Mouse (Mus musculus) thymus, adult 2 months (tissue): Measurements from ENCODE around the gene Rpl3l.

Source experiments
- CTCF ChIP-seq: fragments of 200-500 bp; IDR thresholded peaks from 2 replicates; pipeline ENCODE4 v1.5.1; 2012; ENCODE audit warnings: mild to moderate bottlenecking, control low read depth, low read length, moderate library complexity, borderline replicate concordance; ENCODE audit not compliant: control insufficient read depth, poor library complexity, insufficient read depth; ENCODE audit errors: extremely low read depth
- POLR2A ChIP-seq: fragments of 200-500 bp; IDR thresholded peaks from 2 replicates; pipeline ENCODE4 v1.6.1; 2012; ENCODE audit warnings: mild to moderate bottlenecking, low read length, control low read depth, moderate library complexity; ENCODE audit not compliant: control insufficient read depth, poor library complexity, insufficient read depth; ENCODE audit errors: extremely low read depth

GRCm38 (mm10) chr17:24697985-24698384, 29.6 kb upstream of the Rpl3l start:
- TF ChIP-seq POLR2A (no peak), CTCF (no peak)
